Mouse (Mus musculus) midbrain, postnatal 0 days (tissue): Measurements from ENCODE around the gene Arl15. TPM values are rescaled to one million over a fixed set of nuclear protein-coding genes. Genes with fewer than 3 reads are reported as not detected.

Experiments
- ATAC-seq: fragments of 200-750 bp; cut with Nextera tagmentation; 2 replicates; pipeline ENCODE4 v1.8.0; 2017; ENCODE audit warnings: moderate number of reproducible peaks, mild to moderate bottlenecking, moderate TSS enrichment, moderate library complexity; ENCODE audit not compliant: low FRiP score
- DNase-seq: peaks from one replicate; pipeline ENCODE4 v3.0.0-alpha.2; 2015; ENCODE audit warnings: low spot score
- H3K27ac ChIP-seq: fragments of 300-500 bp; sonication (generic); 2 replicates; pipeline ENCODE4 v1.5.1; 2014; ENCODE audit warnings: low read depth, mild to moderate bottlenecking, low read length, mixed read lengths
- H3K27me3 ChIP-seq: fragments of 300-500 bp; sonication (generic); 2 replicates; pipeline ENCODE4 v1.6.1; 2014; ENCODE audit warnings: low read length, control low read depth, mixed read lengths; ENCODE audit not compliant: insufficient read depth
- H3K36me3 ChIP-seq: fragments of 300-500 bp; sonication (generic); 2 replicates; pipeline ENCODE4 v1.6.1; 2014; ENCODE audit warnings: low read length, control low read depth, mixed read lengths; ENCODE audit not compliant: insufficient read depth
- H3K4me1 ChIP-seq: fragments of 300-500 bp; sonication (generic); 2 replicates; pipeline ENCODE4 v1.6.1; 2014; ENCODE audit warnings: mild to moderate bottlenecking, control low read depth, antibody characterized with exemption, low read length, mixed read lengths; ENCODE audit not compliant: insufficient read depth
- H3K4me2 ChIP-seq: fragments of 300-500 bp; sonication (generic); 2 replicates; pipeline ENCODE4 v1.6.1; 2014; ENCODE audit warnings: low read depth, mild to moderate bottlenecking, low read length, mixed read lengths; ENCODE audit not compliant: poor library complexity, severe bottlenecking
- H3K4me3 ChIP-seq: fragments of 300-500 bp; sonication (generic); 2 replicates; pipeline ENCODE4 v1.5.1; 2014; ENCODE audit warnings: low read depth, mild to moderate bottlenecking, low read length, moderate library complexity
- H3K9ac ChIP-seq: fragments of 300-500 bp; sonication (generic); replicated peaks from 2 replicates; pipeline ENCODE4 v1.6.1; 2014; ENCODE audit warnings: mild to moderate bottlenecking, low read length, moderate library complexity, mixed read lengths; ENCODE audit not compliant: poor library complexity, severe bottlenecking
- H3K9me3 ChIP-seq: fragments of 300-500 bp; sonication (generic); 2 replicates; pipeline ENCODE4 v1.6.1; 2016; ENCODE audit warnings: low read length, control low read depth
- CTCF ChIP-seq: IDR thresholded peaks from 2 replicates; pipeline ENCODE4 v1.5.1; 2016; ENCODE audit warnings: antibody characterized with exemption, mild to moderate bottlenecking
- WGBS: fragments of 180-500 bp; shearing (Covaris S2); extraction: QIAGEN DNeasy Blood & Tissue Kit; methylation state at CpG from one replicate; pipeline ENCODE4 v1.1.7; 2014; 5-methylcytosine and 5-hydroxymethylcytosine counted together
- polyA plus RNA-seq: library from polyadenylated mRNA; unstranded; fragments of >200 nt; fragmentation: Nextera tagmentation; extraction: Ambion mirVana; gene quantifications from 2 replicates; pipeline ENCODE4 v1.2.1, GENCODE M21; 2015
- total RNA-seq: library from RNA; depleted of rRNA; stranded (reverse); fragments of >200 nt; gene quantifications from 2 replicates; pipeline ENCODE4 v1.2.3, GENCODE M21; 2014

Gene Arl15
- total and polyA plus RNA-seq, 2 experiments from 2014 or later = 16.8 to 54.8 TPM

- Histone ChIP-seq H3K27ac (no peak overlapping the region), H3K9ac (no peak overlapping the region), H3K4me2 (no peak overlapping the region), H3K4me1 (no peaks in the 10 kb centered on the region), H3K4me3 (no peak overlapping the region), H3K36me3 (no peaks in the 10 kb centered on the region), H3K9me3 (no peaks in the 10 kb centered on the region), H3K27me3 (no peaks in the 10 kb centered on the region)
- ATAC-seq (no peak), DNase-seq (no peak)
- 95% methylated on average over 6 of the region's 6 CpGs for whole genome bisulfite sequencing
- TF ChIP-seq CTCF = no peak
These were observed 38.6 kb downstream of the Arl15 start for GRCm38 (mm10) chr13:113832947-113833346.

- 91% methylated on average over 6 of the region's 6 CpGs for WGBS
- ATAC-seq = no peak
These were observed 41.6 kb downstream of the Arl15 start for GRCm38 (mm10) chr13:113835921-113836320.

GRCm38 (mm10) chr13:113838601-113839576 is 44.6 kb downstream of the Arl15 start:
- Histone ChIP-seq H3K36me3 (no peaks in the 10 kb centered on the region), H3K27me3 (no peaks in the 10 kb centered on the region), H3K9ac (no peak overlapping the region), H3K27ac (no peak overlapping the region), H3K4me1 (no peaks in the 10 kb centered on the region), H3K4me2 (no peak overlapping the region), H3K9me3 (no peaks in the 10 kb centered on the region; the same call in 1 of the 2 replicates), H3K4me3 (no peak overlapping the region)
- 97% methylated on average over 16 of the region's 16 CpGs for WGBS
- no peak for TF ChIP-seq CTCF
- no peak for DNase-seq
- no peak for ATAC-seq

More at GRCm38 (mm10) chr13:113835921-113836320, 41.6 kb downstream of the Arl15 start:
- TF ChIP-seq CTCF = no peak
- Histone ChIP-seq H3K9ac (no peak overlapping the region), H3K36me3 (no peaks in the 10 kb centered on the region), H3K27ac (no peak overlapping the region), H3K9me3 (no peaks in the 10 kb centered on the region; the same call in 1 of the 2 replicates), H3K4me2 (no peak overlapping the region), H3K4me3 (no peak overlapping the region), H3K27me3 (no peaks in the 10 kb centered on the region), H3K4me1 (no peaks in the 10 kb centered on the region)
- DNase-seq = no peak

- ATAC-seq (no peak), DNase-seq (no peak)
- TF ChIP-seq CTCF = no peak
- Histone ChIP-seq H3K4me1 (no peaks in the 10 kb centered on the region), H3K36me3 (no peaks in the 10 kb centered on the region), H3K9me3 (no peaks in the 10 kb centered on the region; the same call in 1 of the 2 replicates), H3K4me3 (no peak overlapping the region), H3K27me3 (no peaks in the 10 kb centered on the region), H3K4me2 (no peak overlapping the region), H3K9ac (no peak overlapping the region), H3K27ac (no peak overlapping the region)
- 85% methylated on average over 6 of the region's 6 CpGs for WGBS
These were observed 46.1 kb downstream of the Arl15 start for GRCm38 (mm10) chr13:113840421-113840820.

GRCm38 (mm10) chr13:113842411-113843309 is 48.4 kb downstream of the Arl15 start:
- Histone ChIP-seq H3K4me3 (no peak overlapping the region), H3K9ac (no peak overlapping the region), H3K4me1 (no peaks in the 10 kb centered on the region), H3K27ac (no peak overlapping the region), H3K4me2 (no peak overlapping the region), H3K9me3 (no peaks in the 10 kb centered on the region; the same call in 1 of the 2 replicates), H3K27me3 (no peaks in the 10 kb centered on the region), H3K36me3 (no peaks in the 10 kb centered on the region)
- no peak for DNase-seq
- no peak for ATAC-seq
- 94% methylated on average over 14 of the region's 14 CpGs for WGBS
- no peak for TF ChIP-seq CTCF
